Mouse (Mus musculus) myocyte (in vitro differentiated cells): ENCODE data around the gene 1700015G11Rik. TPM values are rescaled to one million over a fixed set of nuclear protein-coding genes. Genes with fewer than 3 reads are reported as not detected.
A peak's percentile ranks its signal among the peaks of the same experiment; 100 is the strongest.

Source experiments
- H3K27me3 ChIP-seq: one replicate; pipeline ENCODE4 v1.6.1; 2011; ENCODE audit not compliant: control insufficient read depth, insufficient read depth, insufficient read length
- H3K36me3 ChIP-seq: one replicate; pipeline ENCODE4 v1.6.1; 2011; ENCODE audit not compliant: control insufficient read depth, insufficient read depth
- H3K4me2 ChIP-seq: one replicate; pipeline ENCODE4 v1.6.1; 2011; ENCODE audit warnings: low read depth, control low read depth
- H3K4me3 ChIP-seq: one replicate; pipeline ENCODE4 v1.5.1; 2011; ENCODE audit warnings: mild to moderate bottlenecking, control low read depth, moderate library complexity
- H3K79me2 ChIP-seq: one replicate; pipeline ENCODE4 v1.6.1; 2011; ENCODE audit not compliant: control insufficient read depth, insufficient read depth
- H3ac ChIP-seq: one replicate; pipeline ENCODE4 v1.6.1; 2011; ENCODE audit not compliant: control insufficient read depth, insufficient read length
- CEBPB ChIP-seq: IDR thresholded peaks from 2 replicates; pipeline ENCODE4 v1.6.1; 2011; ENCODE audit warnings: mild to moderate bottlenecking, moderate library complexity; ENCODE audit not compliant: poor library complexity, insufficient read depth, severe bottlenecking
- E2F4 ChIP-seq: IDR thresholded peaks from one replicate; pipeline ENCODE4 v1.6.1; 2011; ENCODE audit warnings: mild to moderate bottlenecking, control low read depth, moderate library complexity; ENCODE audit not compliant: insufficient read depth
- MAX ChIP-seq: IDR thresholded peaks from one replicate; pipeline ENCODE4 v1.6.1; 2011; ENCODE audit warnings: low read depth, mild to moderate bottlenecking, control low read depth
- MYOD1 ChIP-seq, 3 experiments: IDR thresholded peaks; one replicate each; pipeline ENCODE4 v1.6.1; 2011; ENCODE audit warnings: control low read depth in 2 of 3, low read depth in 2 of 3, mild to moderate bottlenecking in 2 of 3, moderate library complexity in 1 of 3; ENCODE audit not compliant: insufficient read length in 2 of 3, control insufficient read depth in 1 of 3
- MYOG ChIP-seq, 3 experiments: IDR thresholded peaks; one replicate each; pipeline ENCODE4 v1.6.1; 2011; ENCODE audit warnings: control low read depth in 2 of 3, low read depth in 2 of 3, mild to moderate bottlenecking in 2 of 3; ENCODE audit not compliant: insufficient read length in 2 of 3, control insufficient read depth in 1 of 3, insufficient read depth in 1 of 3
- POLR2A ChIP-seq: IDR thresholded peaks from one replicate; pipeline ENCODE4 v1.6.1; 2011; ENCODE audit warnings: low read depth, mild to moderate bottlenecking, control low read depth, moderate library complexity; ENCODE audit not compliant: insufficient read length
- POLR2AphosphoS2 ChIP-seq: IDR thresholded peaks from one replicate; pipeline ENCODE4 v1.6.1; 2011; ENCODE audit warnings: low read depth, control low read depth; ENCODE audit not compliant: insufficient read length
- REST ChIP-seq: IDR thresholded peaks from one replicate; pipeline ENCODE4 v1.6.1; 2011; ENCODE audit warnings: mild to moderate bottlenecking, control low read depth, moderate library complexity; ENCODE audit not compliant: insufficient read depth, insufficient read length
- SRF ChIP-seq: IDR thresholded peaks from one replicate; pipeline ENCODE4 v1.6.1; 2011; ENCODE audit warnings: low read depth; ENCODE audit not compliant: control insufficient read depth, insufficient read length
- TCF12 ChIP-seq: IDR thresholded peaks from one replicate; pipeline ENCODE4 v1.6.1; 2011; ENCODE audit warnings: mild to moderate bottlenecking, control low read depth; ENCODE audit not compliant: poor library complexity, insufficient read depth, severe bottlenecking
- TCF3 ChIP-seq: IDR thresholded peaks from one replicate; pipeline ENCODE4 v1.6.1; 2011; ENCODE audit warnings: low read depth, control low read depth; ENCODE audit not compliant: insufficient read length
- USF1 ChIP-seq: IDR thresholded peaks from one replicate; pipeline ENCODE4 v1.6.1; 2011; ENCODE audit warnings: low read depth, mild to moderate bottlenecking, control low read depth, moderate library complexity
- polyA plus RNA-seq: library from polyadenylated mRNA; unstranded; fragments of >200 nt; fragmentation: generic; extraction: Trizol; gene quantifications from one replicate; pipeline ENCODE4 v1.2.1, GENCODE M21; 2012; ENCODE audit warnings: missing spikeins

1700015G11Rik gene
- polyA plus RNA-seq, 1 experiment: not detected

GRCm38 (mm10) chr7:52013457-52013856 lies 2.1 kb downstream of the 1700015G11Rik start:
- no peaks in the 10 kb centered on the region for H3K27me3 ChIP-seq
- no peaks in the 10 kb centered on the region for H3K36me3 ChIP-seq
- H3K79me2 ChIP-seq: no peaks in the 10 kb centered on the region
- no peak overlapping the region for H3K4me2 ChIP-seq
- H3ac ChIP-seq: no peak overlapping the region
- H3K4me3 ChIP-seq: no peak overlapping the region
- TF ChIP-seq POLR2A (no peak), MAX (no peak), USF1 (no peak), TCF12 (no peak), REST (no peak), MYOD1 (IDR thresholded peaks at IDR 0.05; ENCODE audit: control insufficient read depth in 1 of 3, insufficient read length in 2 of 3, low read depth in 2 of 3) (no peak), POLR2AphosphoS2 (no peak), TCF3 (no peak)

- Histone ChIP-seq H3K36me3 (no peaks in the 10 kb centered on the region), H3ac (no peak overlapping the region), H3K4me3 (no peak overlapping the region), H3K79me2 (no peaks in the 10 kb centered on the region), H3K27me3 (no peaks in the 10 kb centered on the region), H3K4me2 (no peak overlapping the region)
- TF ChIP-seq TCF12 (no peak), TCF3 (no peak), POLR2A (no peak)
These were observed 8.4 kb downstream of the 1700015G11Rik start for GRCm38 (mm10) chr7:52007138-52007537.

GRCm38 (mm10) chr7:52006296-52006630 lies 9.3 kb downstream of the 1700015G11Rik start:
- Histone ChIP-seq H3ac (no peak overlapping the region), H3K27me3 (no peaks in the 10 kb centered on the region), H3K4me3 (peak overlapping the region; percentile 7), H3K4me2 (peak overlapping the region; percentile 55), H3K36me3 (no peaks in the 10 kb centered on the region), H3K79me2 (no peaks in the 10 kb centered on the region)
- TF ChIP-seq SRF: no peak
- TF ChIP-seq MAX: no peak
- TF ChIP-seq MYOG (IDR thresholded peaks at IDR 0.05; ENCODE audit: control insufficient read depth in 1 of 3, insufficient read depth in 1 of 3, insufficient read length in 2 of 3, low read depth in 2 of 3): no peak
- no peak for TF ChIP-seq MYOD1 (IDR thresholded peaks at IDR 0.05; ENCODE audit: control insufficient read depth in 1 of 3, insufficient read length in 2 of 3, low read depth in 2 of 3)
- no peak for TF ChIP-seq POLR2A
- no peak for TF ChIP-seq REST
- no peak for TF ChIP-seq POLR2AphosphoS2
- TF ChIP-seq E2F4: no peak
- TF ChIP-seq USF1: no peak
- no peak for TF ChIP-seq CEBPB
- no peak for TF ChIP-seq TCF3
- TF ChIP-seq TCF12: no peak

- no peaks in the 10 kb centered on the region for H3K27me3 ChIP-seq
- TF ChIP-seq POLR2A: no peak
- TF ChIP-seq TCF3: no peak
- no peak for TF ChIP-seq POLR2AphosphoS2
- no peak for TF ChIP-seq USF1
- no peak for TF ChIP-seq CEBPB
- no peak for TF ChIP-seq E2F4
- H3K79me2 ChIP-seq: no peaks in the 10 kb centered on the region
- H3ac ChIP-seq: no peak within 1 kb of the TSS
- no peaks in the 10 kb centered on the region for H3K36me3 ChIP-seq
- peak within 1 kb of the TSS; percentile 7 for H3K4me3 ChIP-seq
- H3K4me2 ChIP-seq: peak within 1 kb of the TSS; percentile 55
These were observed 9.8 kb downstream of the 1700015G11Rik start, which contains the start of gene Svip for GRCm38 (mm10) chr7:52005511-52006295. Gene Svip, minus strand, starts transcription at chr7:52006018.

GRCm38 (mm10) chr7:51991020-51991419 lies 24.5 kb downstream of the 1700015G11Rik start:
- Histone ChIP-seq H3K4me3 (no peak overlapping the region), H3K4me2 (no peak overlapping the region), H3K27me3 (no peaks in the 10 kb centered on the region), H3ac (no peak overlapping the region), H3K36me3 (no peaks in the 10 kb centered on the region), H3K79me2 (no peaks in the 10 kb centered on the region)
- no peak for TF ChIP-seq POLR2A
- TF ChIP-seq TCF12: no peak
- no peak for TF ChIP-seq MAX
- TF ChIP-seq CEBPB: no peak
- TF ChIP-seq MYOG (IDR thresholded peaks at IDR 0.05; ENCODE audit: control insufficient read depth in 1 of 3, insufficient read depth in 1 of 3, insufficient read length in 2 of 3, low read depth in 2 of 3): no peak
- TF ChIP-seq REST: no peak
- TF ChIP-seq TCF3: no peak
- no peak for TF ChIP-seq USF1
- no peak for TF ChIP-seq POLR2AphosphoS2
- TF ChIP-seq E2F4: no peak
- no peak for TF ChIP-seq SRF
- no peak for TF ChIP-seq MYOD1 (IDR thresholded peaks at IDR 0.05; ENCODE audit: control insufficient read depth in 1 of 3, insufficient read length in 2 of 3, low read depth in 2 of 3)
